Mouse (Mus musculus): ENCODE results near the gene Atp6v1c2. TPM values are rescaled to one million over a fixed set of nuclear protein-coding genes. Genes with fewer than 3 reads are reported as not detected.
A peak's percentile ranks its signal among the peaks of the same experiment; 100 is the strongest.

Atp6v1c2 gene
- polyA plus RNA-seq, 1 experiment from 2014 or later = 16.3 TPM

DNA sequence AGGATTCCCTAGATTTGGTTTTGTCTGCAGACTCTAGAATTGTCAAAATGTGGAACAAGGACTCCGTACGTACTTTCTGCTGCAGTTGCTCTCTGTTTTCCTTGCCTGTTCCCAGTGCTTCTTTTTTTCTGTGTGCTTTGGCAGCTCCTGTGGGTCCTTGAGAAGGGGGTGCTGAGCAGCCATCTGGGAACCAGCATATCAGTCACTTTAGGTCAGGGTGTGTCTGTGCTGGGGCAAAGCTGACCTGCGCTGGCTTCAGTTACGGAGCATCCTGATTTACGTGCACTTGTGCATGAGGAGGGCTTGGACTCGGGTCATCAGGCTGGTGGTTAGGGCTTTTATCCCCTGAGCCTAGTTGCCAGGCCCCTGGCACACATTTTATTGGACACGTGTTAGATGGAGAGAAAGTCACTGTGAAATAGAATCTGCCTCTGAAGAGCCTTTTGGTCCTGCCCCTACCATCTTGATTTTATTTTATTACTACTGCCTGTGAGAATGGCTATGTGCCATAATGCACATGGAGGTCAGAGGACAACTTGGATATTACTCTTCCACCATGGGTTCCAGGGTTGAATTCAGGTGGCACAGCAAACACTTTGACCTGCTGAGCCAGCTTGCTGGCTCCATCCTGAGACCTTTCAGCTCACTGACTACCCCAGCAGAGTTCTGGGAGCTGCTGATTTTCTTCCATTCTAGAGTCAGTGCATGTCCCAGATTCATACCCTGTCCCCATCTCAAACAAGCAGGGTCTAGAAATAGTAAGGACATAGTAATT is 40.6 kb upstream of the Atp6v1c2 start:
- no peaks in the 10 kb centered on the region for H3K9me3 ChIP-seq (ENCODE audit: control insufficient read depth, low read length)
- 96% methylated on average over 7 of the region's 7 CpGs for WGBS
- no peak overlapping the region for H3K27ac ChIP-seq (replicated peaks)
- DNase-seq (ENCODE audit: low spot score) = no peak
- H3K4me1 ChIP-seq (replicated peaks; ENCODE audit: control insufficient read depth, insufficient read depth) = no peaks in the 10 kb centered on the region
- H3K9ac ChIP-seq (ENCODE audit: low read length) = no peak overlapping the region
- no peak overlapping the region for H3K4me3 ChIP-seq (ENCODE audit: low read depth, low read length)
- peaks cover 17% of the 10 kb centered on the region for H3K36me3 ChIP-seq (ENCODE audit: control insufficient read depth, insufficient read depth, low read length)
- ATAC-seq (ENCODE audit: low FRiP score, low TSS enrichment) = no peak
- H3K4me2 ChIP-seq (replicated peaks; ENCODE audit: low read depth) = no peak overlapping the region
- TF ChIP-seq CTCF (IDR thresholded peaks at IDR 0.05; ENCODE audit: low read depth) = no peak
- no peak for TF ChIP-seq EP300 (optimal IDR thresholded peaks at IDR 0.05)
- no peaks in the 10 kb centered on the region for H3K27me3 ChIP-seq (ENCODE audit: control insufficient read depth, insufficient read depth, low read length)

DNA sequence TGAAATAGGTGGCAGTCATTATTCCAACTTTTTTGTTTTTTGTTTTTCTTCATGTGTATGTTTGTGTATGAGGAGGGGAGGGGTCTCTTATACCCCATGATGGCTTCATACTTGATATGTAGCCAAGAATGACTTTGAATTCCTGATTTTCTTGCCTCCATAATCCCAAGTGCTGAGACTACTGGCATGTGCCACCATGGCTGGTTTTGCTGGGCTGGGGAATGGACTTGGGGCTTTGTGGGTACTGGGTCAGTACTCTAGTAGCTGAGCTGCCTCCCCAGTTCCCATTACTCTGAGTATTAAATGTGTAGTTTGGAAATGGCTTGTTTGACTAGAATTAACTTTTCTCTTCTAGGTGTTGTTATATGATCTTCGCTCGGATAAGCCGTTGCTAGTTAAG is 40.0 kb upstream of the Atp6v1c2 start:
- Histone ChIP-seq H3K9me3 (ENCODE audit: control insufficient read depth, low read length) (no peaks in the 10 kb centered on the region), H3K36me3 (ENCODE audit: control insufficient read depth, insufficient read depth, low read length) (peaks cover 12% of the 10 kb centered on the region), H3K27ac (replicated peaks) (no peak overlapping the region), H3K4me2 (replicated peaks; ENCODE audit: low read depth) (no peak overlapping the region), H3K4me1 (replicated peaks; ENCODE audit: control insufficient read depth, insufficient read depth) (no peaks in the 10 kb centered on the region), H3K9ac (ENCODE audit: low read length) (no peak overlapping the region), H3K27me3 (ENCODE audit: control insufficient read depth, insufficient read depth, low read length) (no peaks in the 10 kb centered on the region), H3K4me3 (ENCODE audit: low read depth, low read length) (no peak overlapping the region)
- 97% methylated on average over 3 of the region's 3 CpGs for WGBS
- DNase-seq (ENCODE audit: low spot score) = no peak
- TF ChIP-seq EP300 (optimal IDR thresholded peaks at IDR 0.05) (no peak), CTCF (IDR thresholded peaks at IDR 0.05; ENCODE audit: low read depth) (no peak)
- ATAC-seq (ENCODE audit: low FRiP score, low TSS enrichment) = no peak

DNA sequence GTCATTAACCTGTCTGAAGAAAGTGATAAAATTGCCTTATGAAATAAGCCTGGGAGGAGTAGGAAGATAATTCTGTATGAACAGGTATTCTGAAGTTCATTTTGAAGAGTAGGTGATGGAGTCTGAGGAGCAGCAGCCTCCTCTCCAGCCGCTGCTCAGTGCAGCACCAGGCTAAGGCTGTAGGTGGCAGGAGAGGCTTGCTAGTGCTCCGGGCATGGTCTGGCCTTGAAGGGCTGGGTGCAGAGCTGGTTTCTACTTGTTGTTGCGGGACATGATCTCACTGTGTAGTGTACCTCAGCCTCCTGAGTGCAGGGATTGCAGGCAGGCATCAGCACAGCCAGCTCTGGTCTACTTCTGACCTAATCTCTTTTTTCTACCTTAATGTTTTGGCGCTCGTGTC is 37.8 kb upstream of the Atp6v1c2 start:
- no peak overlapping the region for H3K4me2 ChIP-seq (replicated peaks; ENCODE audit: low read depth)
- no peak overlapping the region for H3K4me3 ChIP-seq (ENCODE audit: low read depth, low read length)
- TF ChIP-seq EP300 (optimal IDR thresholded peaks at IDR 0.05) = no peak
- peak; percentile 87 for TF ChIP-seq CTCF (IDR thresholded peaks at IDR 0.05; ENCODE audit: low read depth)
- peaks cover 15% of the 10 kb centered on the region; the same call in 1 of the 2 replicates for H3K36me3 ChIP-seq (ENCODE audit: control insufficient read depth, insufficient read depth, low read length)
- H3K9me3 ChIP-seq (ENCODE audit: control insufficient read depth, low read length) = no peaks in the 10 kb centered on the region
- no peak overlapping the region for H3K27ac ChIP-seq (replicated peaks)
- 57% methylated on average over 5 of the region's 5 CpGs for WGBS
- no peaks in the 10 kb centered on the region for H3K4me1 ChIP-seq (replicated peaks; ENCODE audit: control insufficient read depth, insufficient read depth)
- H3K9ac ChIP-seq (ENCODE audit: low read length) = no peak overlapping the region
- peak; percentile 96 for ATAC-seq (ENCODE audit: low FRiP score, low TSS enrichment)
- no peaks in the 10 kb centered on the region for H3K27me3 ChIP-seq (ENCODE audit: control insufficient read depth, insufficient read depth, low read length)
- peak; percentile 71 for DNase-seq (ENCODE audit: low spot score)

DNA sequence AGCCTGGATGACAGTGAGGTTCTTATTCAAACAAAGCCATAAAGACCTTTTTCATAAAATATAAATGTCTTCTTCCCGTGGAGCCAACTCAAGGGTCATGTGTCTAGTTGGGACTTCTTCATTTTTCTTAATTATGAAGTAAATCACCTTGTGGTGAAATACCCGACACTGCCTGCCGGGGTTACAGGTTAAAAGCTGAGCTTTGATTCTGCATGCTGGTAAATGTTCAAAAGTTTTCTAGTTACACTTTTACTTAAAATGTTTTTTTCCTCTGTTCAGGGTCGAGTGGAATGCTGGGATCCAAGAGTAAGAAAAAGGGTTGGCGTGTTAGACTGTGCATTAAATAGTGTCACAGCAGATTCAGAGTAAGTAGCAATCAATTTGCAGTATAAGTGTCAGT is 33.2 kb upstream of the Atp6v1c2 start:
- Histone ChIP-seq H3K9me3 (ENCODE audit: control insufficient read depth, low read length) (no peaks in the 10 kb centered on the region), H3K4me2 (replicated peaks; ENCODE audit: low read depth) (no peak overlapping the region), H3K36me3 (ENCODE audit: control insufficient read depth, insufficient read depth, low read length) (peaks cover 17% of the 10 kb centered on the region), H3K4me1 (replicated peaks; ENCODE audit: control insufficient read depth, insufficient read depth) (no peaks in the 10 kb centered on the region), H3K27me3 (ENCODE audit: control insufficient read depth, insufficient read depth, low read length) (no peaks in the 10 kb centered on the region), H3K9ac (ENCODE audit: low read length) (no peak overlapping the region), H3K4me3 (ENCODE audit: low read depth, low read length) (no peak overlapping the region), H3K27ac (replicated peaks) (no peak overlapping the region)
- ATAC-seq (ENCODE audit: low FRiP score, low TSS enrichment) = no peak
- DNase-seq (ENCODE audit: low spot score) = no peak
- no peak for TF ChIP-seq CTCF (IDR thresholded peaks at IDR 0.05; ENCODE audit: low read depth)
- TF ChIP-seq EP300 (optimal IDR thresholded peaks at IDR 0.05) = no peak
- WGBS = 92% methylated on average over 5 of the region's 5 CpGs

DNA sequence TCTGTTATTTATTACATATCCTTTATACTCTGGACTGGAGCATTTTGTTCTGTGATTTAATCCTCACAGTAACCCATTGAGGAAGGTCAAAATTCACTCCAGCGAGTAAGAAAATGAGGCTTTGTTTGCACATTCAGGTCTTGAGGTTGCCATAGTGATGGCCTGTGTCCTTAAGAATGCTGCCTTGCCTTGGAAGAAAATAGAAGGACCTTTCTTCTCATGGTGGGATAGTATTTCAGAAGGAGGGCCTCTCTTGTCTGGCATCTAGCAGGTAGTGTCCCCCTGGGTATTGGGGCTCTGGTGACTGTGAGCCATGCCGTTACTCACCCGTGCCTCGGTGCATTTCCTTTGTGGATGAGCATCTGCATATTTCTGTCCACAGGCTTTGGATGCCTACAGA is 31.5 kb upstream of the Atp6v1c2 start:
- Histone ChIP-seq H3K9ac (ENCODE audit: low read length) (no peak overlapping the region), H3K9me3 (ENCODE audit: control insufficient read depth, low read length) (no peaks in the 10 kb centered on the region), H3K4me3 (ENCODE audit: low read depth, low read length) (no peak overlapping the region), H3K27ac (replicated peaks) (no peak overlapping the region), H3K4me1 (replicated peaks; ENCODE audit: control insufficient read depth, insufficient read depth) (no peaks in the 10 kb centered on the region), H3K36me3 (ENCODE audit: control insufficient read depth, insufficient read depth, low read length) (peaks cover 17% of the 10 kb centered on the region), H3K27me3 (ENCODE audit: control insufficient read depth, insufficient read depth, low read length) (no peaks in the 10 kb centered on the region), H3K4me2 (replicated peaks; ENCODE audit: low read depth) (no peak overlapping the region)
- TF ChIP-seq EP300 (optimal IDR thresholded peaks at IDR 0.05) (no peak), CTCF (IDR thresholded peaks at IDR 0.05; ENCODE audit: low read depth) (no peak)
- DNase-seq (ENCODE audit: low spot score) (no peak), ATAC-seq (ENCODE audit: low FRiP score, low TSS enrichment) (no peak)
- WGBS = 58% methylated on average over 4 of the region's 4 CpGs

DNA sequence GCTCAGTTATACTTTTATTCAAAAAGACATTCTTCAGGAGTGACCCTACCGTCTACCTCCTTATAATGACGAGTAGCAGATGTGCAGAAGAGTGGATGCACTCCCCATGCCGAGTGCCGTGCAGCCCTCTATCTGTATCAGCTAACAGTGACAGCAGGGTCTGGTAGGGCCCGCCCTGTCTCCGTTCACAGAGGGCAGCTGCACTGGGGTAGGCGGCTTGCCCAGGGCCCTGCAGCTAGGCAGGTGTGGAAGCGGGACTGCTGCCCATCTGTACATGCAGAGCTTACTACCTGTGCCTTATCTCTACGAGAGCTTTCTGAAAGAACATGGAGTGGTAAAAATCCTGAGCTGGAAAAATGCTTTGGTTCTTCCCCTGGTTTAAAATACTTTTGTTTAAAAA is 30.9 kb upstream of the Atp6v1c2 start:
- no peaks in the 10 kb centered on the region for H3K27me3 ChIP-seq (ENCODE audit: control insufficient read depth, insufficient read depth, low read length)
- DNase-seq (ENCODE audit: low spot score) = no peak
- H3K27ac ChIP-seq (replicated peaks) = no peak overlapping the region
- H3K9me3 ChIP-seq (ENCODE audit: control insufficient read depth, low read length) = no peaks in the 10 kb centered on the region
- no peak overlapping the region for H3K9ac ChIP-seq (ENCODE audit: low read length)
- 62% methylated on average over 9 of the region's 9 CpGs for WGBS
- TF ChIP-seq EP300 (optimal IDR thresholded peaks at IDR 0.05) (no peak), CTCF (IDR thresholded peaks at IDR 0.05; ENCODE audit: low read depth) (no peak)
- H3K4me1 ChIP-seq (replicated peaks; ENCODE audit: control insufficient read depth, insufficient read depth) = no peaks in the 10 kb centered on the region
- peaks cover 17% of the 10 kb centered on the region for H3K36me3 ChIP-seq (ENCODE audit: control insufficient read depth, insufficient read depth, low read length)
- no peak overlapping the region for H3K4me2 ChIP-seq (replicated peaks; ENCODE audit: low read depth)
- no peak overlapping the region for H3K4me3 ChIP-seq (ENCODE audit: low read depth, low read length)
- ATAC-seq (ENCODE audit: low FRiP score, low TSS enrichment) = no peak

All from stomach, postnatal 0 days (tissue).